Mouse (Mus musculus) adrenal gland, postnatal 4 days (tissue): ENCODE data around the gene Tmem239. TPM values are rescaled to one million over a fixed set of nuclear protein-coding genes. Genes with fewer than 3 reads are reported as not detected.

Experiments used
- DNase-seq, 2 experiments: peaks; one replicate each; pipeline ENCODE4 v3.0.0; 2021 to 2022; ENCODE audit warnings: low spot score in 2 of 2, mixed read lengths in 2 of 2
- total RNA-seq, 2 experiments: library from RNA; stranded (reverse); gene quantifications; 2 replicates each; pipeline ENCODE4 v1.2.3; 2021

Tmem239 gene
- total RNA-seq, 2 experiments from 2014 or later: not detected

- DNase-seq: peak; percentile 67 to 77
Measured at GRCm38 (mm10) chr2:130411558-130412495, 5.5 kb downstream of the Tmem239 start.

- DNase-seq: no peak
Measured at GRCm38 (mm10) chr2:130412775-130413174, 6.5 kb downstream of the Tmem239 start.

GRCm38 (mm10) chr2:130414094-130414856 lies 8.0 kb downstream of the Tmem239 start:
- DNase-seq: no peak

GRCm38 (mm10) chr2:130421781-130422620 lies 15.7 kb downstream of the Tmem239 start:
- DNase-seq: no peak

GRCm38 (mm10) chr2:130423397-130424125 lies 17.3 kb downstream of the Tmem239 start:
- DNase-seq: peak; percentile 43 to 65

GRCm38 (mm10) chr2:130424126-130424853 lies 18.0 kb downstream of the Tmem239 start, which contains the start of the genes Vps16 and Pced1a:
TSS of gene Vps16 (plus strand) at chr2:130424339.
TSS of gene Pced1a (minus strand) at chr2:130424701.
- DNase-seq: peak; percentile 72 to 84

- no peak for DNase-seq
Measured at GRCm38 (mm10) chr2:130425112-130425511, 18.8 kb downstream of the Tmem239 start.

- DNase-seq: no peak
Measured at GRCm38 (mm10) chr2:130429851-130430250, 23.6 kb downstream of the Tmem239 start.

- no peak for DNase-seq
Measured at GRCm38 (mm10) chr2:130430484-130430883, 24.2 kb downstream of the Tmem239 start.

- no peak for DNase-seq
Measured at GRCm38 (mm10) chr2:130432157-130432556, 25.9 kb downstream of the Tmem239 start.

GRCm38 (mm10) chr2:130433152-130433551 lies 26.9 kb downstream of the Tmem239 start:
- DNase-seq: no peak

GRCm38 (mm10) chr2:130436769-130437168 lies 30.5 kb downstream of the Tmem239 start:
- DNase-seq: no peak

- DNase-seq: no peak
Measured at GRCm38 (mm10) chr2:130438861-130439260, 32.6 kb downstream of the Tmem239 start.

- DNase-seq: no peak
Measured at GRCm38 (mm10) chr2:130439840-130440480, 33.7 kb downstream of the Tmem239 start.

GRCm38 (mm10) chr2:130442162-130442561 lies 35.9 kb downstream of the Tmem239 start:
- no peak for DNase-seq

GRCm38 (mm10) chr2:130448449-130448848 lies 42.2 kb downstream of the Tmem239 start:
- DNase-seq: no peak

GRCm38 (mm10) chr2:130449021-130449793 lies 42.9 kb downstream of the Tmem239 start:
- no peak for DNase-seq

- DNase-seq: peak; percentile 80 to 82
Measured at GRCm38 (mm10) chr2:130449794-130450433, 43.6 kb downstream of the Tmem239 start, which contains the start of gene Ptpra. TSS of gene Ptpra (plus strand) at chr2:130450278.
